Mouse (Mus musculus): Measurements from ENCODE around the gene Ifi27l2a. TPM values are rescaled to one million over a fixed set of nuclear protein-coding genes. Genes with fewer than 3 reads are reported as not detected.
A peak's percentile ranks its signal among the peaks of the same experiment; 100 is the strongest.
"Not testable (repeated sequence)": the region's sequence is repeated elsewhere in the genome, so short reads cannot be mapped to it uniquely, and the experiment has no call there.

Ifi27l2a gene
- total RNA-seq (2014; rRNA removed) = 38.3 and 72.7 TPM in 2 replicates
- polyA plus RNA-seq (2012; rRNA removed) = 28.5 and 68.1 TPM in 2 replicates

GRCm38 (mm10) chr12:103443524-103443923, at the start of gene Ifi27l2a:
Gene Ifi27l2a (minus strand): TSS chr12:103443680.
- Histone ChIP-seq H3K4me1 (ENCODE audit: control insufficient read depth, insufficient read depth, low read length) (peaks cover 2% of the 10 kb centered on the region; the same call in 1 of the 2 replicates), H3K4me3 (ENCODE audit: insufficient read depth, low read depth, low read length) (peak within 1 kb of the TSS; percentile 42), H3K9ac (ENCODE audit: low read depth, low read length) (peak within 1 kb of the TSS; percentile 55), H3K36me3 (ENCODE audit: control insufficient read depth, insufficient read depth, low read length) (peaks cover 5% of the 10 kb centered on the region; the same call in 1 of the 2 replicates), H3K79me2 (ENCODE audit: control insufficient read depth, insufficient read depth, low read length) (no peaks in the 10 kb centered on the region), H3K27ac (replicated peaks; ENCODE audit: insufficient read depth, low read depth, low read length) (no peak within 1 kb of the TSS), H3K27me3 (ENCODE audit: control insufficient read depth, insufficient read depth, low read length) (no peaks in the 10 kb centered on the region)
- peak; percentile 17 for DNase-seq (ENCODE audit: extremely low read depth, low read depth, low spot score)
- WGBS = 53% methylated on average over 3 of the region's 3 CpGs
- TF ChIP-seq CTCF (IDR thresholded peaks at IDR 0.05; ENCODE audit: low read depth, low read length) (no peak), POLR2A (IDR thresholded peaks at IDR 0.05; ENCODE audit: extremely low read depth, insufficient read depth, low read length) (no peak)

- H3K4me1 ChIP-seq (ENCODE audit: control insufficient read depth, insufficient read depth, low read length) = no peaks in the 10 kb centered on the region
- H3K4me3 ChIP-seq (ENCODE audit: insufficient read depth, low read depth, low read length) = no peak overlapping the region
- TF ChIP-seq POLR2A (IDR thresholded peaks at IDR 0.05; ENCODE audit: extremely low read depth, insufficient read depth, low read length) (no peak), CTCF (IDR thresholded peaks at IDR 0.05; ENCODE audit: low read depth, low read length) (peak; percentile 47)
- no peaks in the 10 kb centered on the region for H3K36me3 ChIP-seq (ENCODE audit: control insufficient read depth, insufficient read depth, low read length)
- H3K27me3 ChIP-seq (ENCODE audit: control insufficient read depth, insufficient read depth, low read length) = no peaks in the 10 kb centered on the region
- H3K27ac ChIP-seq (replicated peaks; ENCODE audit: insufficient read depth, low read depth, low read length) = no peak overlapping the region
- H3K79me2 ChIP-seq (ENCODE audit: control insufficient read depth, insufficient read depth, low read length) = no peaks in the 10 kb centered on the region
- H3K9ac ChIP-seq (ENCODE audit: low read depth, low read length) = no peak overlapping the region
- DNase-seq (ENCODE audit: extremely low read depth, low read depth, low spot score) = peak; percentile 70
- 28% methylated on average over 5 of the region's 5 CpGs for WGBS
Observed at GRCm38 (mm10) chr12:103492767-103493166, 49.3 kb upstream of the Ifi27l2a start.

GRCm38 (mm10) chr12:103491091-103491730, 47.7 kb upstream of the Ifi27l2a start:
- TF ChIP-seq POLR2A (IDR thresholded peaks at IDR 0.05; ENCODE audit: extremely low read depth, insufficient read depth, low read length) (no peak), CTCF (IDR thresholded peaks at IDR 0.05; ENCODE audit: low read depth, low read length) (no peak)
- H3K4me3 ChIP-seq (ENCODE audit: insufficient read depth, low read depth, low read length) = no peak overlapping the region
- H3K9ac ChIP-seq (ENCODE audit: low read depth, low read length) = no peak overlapping the region
- H3K4me1 ChIP-seq (ENCODE audit: control insufficient read depth, insufficient read depth, low read length) = peaks cover 6% of the 10 kb centered on the region
- DNase-seq (ENCODE audit: extremely low read depth, low read depth, low spot score) = no peak
- no peaks in the 10 kb centered on the region for H3K36me3 ChIP-seq (ENCODE audit: control insufficient read depth, insufficient read depth, low read length)
- H3K79me2 ChIP-seq (ENCODE audit: control insufficient read depth, insufficient read depth, low read length) = no peaks in the 10 kb centered on the region
- no peaks in the 10 kb centered on the region for H3K27me3 ChIP-seq (ENCODE audit: control insufficient read depth, insufficient read depth, low read length)
- 65% methylated on average over 3 of the region's 3 CpGs for WGBS
- H3K27ac ChIP-seq (replicated peaks; ENCODE audit: insufficient read depth, low read depth, low read length) = no peak overlapping the region

- Histone ChIP-seq H3K27me3 (ENCODE audit: control insufficient read depth, insufficient read depth, low read length) (no peaks in the 10 kb centered on the region), H3K4me1 (ENCODE audit: control insufficient read depth, insufficient read depth, low read length) (peaks cover 6% of the 10 kb centered on the region), H3K4me3 (ENCODE audit: insufficient read depth, low read depth, low read length) (no peak overlapping the region), H3K36me3 (ENCODE audit: control insufficient read depth, insufficient read depth, low read length) (no peaks in the 10 kb centered on the region), H3K27ac (replicated peaks; ENCODE audit: insufficient read depth, low read depth, low read length) (0 out of 2 replicates have a peak overlapping the region, but pooled peaks have one; percentile 7), H3K79me2 (ENCODE audit: control insufficient read depth, insufficient read depth, low read length) (no peaks in the 10 kb centered on the region), H3K9ac (ENCODE audit: low read depth, low read length) (no peak overlapping the region)
- WGBS = 58% methylated on average over 2 of the region's 2 CpGs
- TF ChIP-seq POLR2A (IDR thresholded peaks at IDR 0.05; ENCODE audit: extremely low read depth, insufficient read depth, low read length) (no peak), CTCF (IDR thresholded peaks at IDR 0.05; ENCODE audit: low read depth, low read length) (no peak)
- DNase-seq (ENCODE audit: extremely low read depth, low read depth, low spot score) = peak; percentile 35
Observed at GRCm38 (mm10) chr12:103487750-103488149, 44.3 kb upstream of the Ifi27l2a start.

- peak overlapping the region; percentile 7; the same call in 1 of the 2 replicates for H3K27ac ChIP-seq (replicated peaks; ENCODE audit: insufficient read depth, low read depth, low read length)
- peak; percentile 83 for DNase-seq (ENCODE audit: extremely low read depth, low read depth, low spot score)
Observed at GRCm38 (mm10) chr12:103487276-103487675, 43.8 kb upstream of the Ifi27l2a start.

GRCm38 (mm10) chr12:103486726-103487125, 43.2 kb upstream of the Ifi27l2a start:
- H3K4me3 ChIP-seq (ENCODE audit: insufficient read depth, low read depth, low read length) = no peak overlapping the region
- 88% methylated on average over 1 of the region's 1 CpGs for WGBS
- TF ChIP-seq POLR2A (IDR thresholded peaks at IDR 0.05; ENCODE audit: extremely low read depth, insufficient read depth, low read length) (no peak), CTCF (IDR thresholded peaks at IDR 0.05; ENCODE audit: low read depth, low read length) (no peak)
- H3K79me2 ChIP-seq (ENCODE audit: control insufficient read depth, insufficient read depth, low read length) = no peaks in the 10 kb centered on the region
- DNase-seq (ENCODE audit: extremely low read depth, low read depth, low spot score) = peak; percentile 60
- no peak overlapping the region for H3K9ac ChIP-seq (ENCODE audit: low read depth, low read length)
- H3K27ac ChIP-seq (replicated peaks; ENCODE audit: insufficient read depth, low read depth, low read length) = no peak overlapping the region; the same call in 1 of the 2 replicates
- H3K36me3 ChIP-seq (ENCODE audit: control insufficient read depth, insufficient read depth, low read length) = no peaks in the 10 kb centered on the region
- peaks cover 9% of the 10 kb centered on the region for H3K4me1 ChIP-seq (ENCODE audit: control insufficient read depth, insufficient read depth, low read length)
- H3K27me3 ChIP-seq (ENCODE audit: control insufficient read depth, insufficient read depth, low read length) = no peaks in the 10 kb centered on the region

More at GRCm38 (mm10) chr12:103487276-103487675, 43.8 kb upstream of the Ifi27l2a start:
- TF ChIP-seq CTCF (IDR thresholded peaks at IDR 0.05; ENCODE audit: low read depth, low read length) (no peak), POLR2A (IDR thresholded peaks at IDR 0.05; ENCODE audit: extremely low read depth, insufficient read depth, low read length) (no peak)
- no peak overlapping the region for H3K4me3 ChIP-seq (ENCODE audit: insufficient read depth, low read depth, low read length)
- H3K27me3 ChIP-seq (ENCODE audit: control insufficient read depth, insufficient read depth, low read length) = no peaks in the 10 kb centered on the region
- no peaks in the 10 kb centered on the region for H3K79me2 ChIP-seq (ENCODE audit: control insufficient read depth, insufficient read depth, low read length)
- 27% methylated on average over 4 of the region's 4 CpGs for WGBS
- H3K4me1 ChIP-seq (ENCODE audit: control insufficient read depth, insufficient read depth, low read length) = peaks cover 6% of the 10 kb centered on the region
- no peak overlapping the region for H3K9ac ChIP-seq (ENCODE audit: low read depth, low read length)
- no peaks in the 10 kb centered on the region for H3K36me3 ChIP-seq (ENCODE audit: control insufficient read depth, insufficient read depth, low read length)

GRCm38 (mm10) chr12:103484200-103484972, 40.9 kb upstream of the Ifi27l2a start:
- not testable (repeated sequence) for H3K27ac ChIP-seq (replicated peaks; ENCODE audit: insufficient read depth, low read depth, low read length); H3K4me3 ChIP-seq (ENCODE audit: insufficient read depth, low read depth, low read length); H3K9ac ChIP-seq (ENCODE audit: low read depth, low read length); H3K36me3 ChIP-seq (ENCODE audit: control insufficient read depth, insufficient read depth, low read length); H3K27me3 ChIP-seq (ENCODE audit: control insufficient read depth, insufficient read depth, low read length); H3K79me2 ChIP-seq (ENCODE audit: control insufficient read depth, insufficient read depth, low read length)
- H3K4me1 ChIP-seq (ENCODE audit: control insufficient read depth, insufficient read depth, low read length) = peaks cover 12% of the 10 kb centered on the region
- 56% methylated on average over 9 of the region's 9 CpGs for WGBS
- DNase-seq (ENCODE audit: extremely low read depth, low read depth, low spot score) = peak; percentile 82
